Mouse (Mus musculus) liver, embryonic 11.5 days (tissue): Measurements from ENCODE around the gene Olah. TPM values are rescaled to one million over a fixed set of nuclear protein-coding genes. Genes with fewer than 3 reads are reported as not detected.

ENCODE experiments used
- ATAC-seq: fragments of 200-750 bp; cut with Nextera tagmentation; replicated peaks from 2 replicates; pipeline ENCODE4 v1.8.0; 2017; ENCODE audit warnings: moderate number of reproducible peaks, mild to moderate bottlenecking, moderate TSS enrichment, moderate library complexity; ENCODE audit not compliant: low FRiP score
- DNase-seq: peaks from one replicate; pipeline ENCODE4 v3.0.0-alpha.2; 2017; ENCODE audit warnings: low spot score
- H3K27ac ChIP-seq: fragments of 300-500 bp; sonication (generic); 2 replicates; pipeline ENCODE4 v1.5.1; 2014; ENCODE audit warnings: mild to moderate bottlenecking, low read depth, low read length, control low read depth
- H3K27me3 ChIP-seq: fragments of 300-500 bp; sonication (generic); replicated peaks from 2 replicates; pipeline ENCODE4 v1.6.1; 2014; ENCODE audit warnings: low read length, mixed read lengths; ENCODE audit not compliant: control insufficient read depth, insufficient read depth
- H3K36me3 ChIP-seq: fragments of 300-500 bp; sonication (generic); 2 replicates; pipeline ENCODE4 v1.6.1; 2014; ENCODE audit warnings: mild to moderate bottlenecking, low read length, moderate library complexity, mixed read lengths; ENCODE audit not compliant: control insufficient read depth, insufficient read depth
- H3K4me1 ChIP-seq: fragments of 300-500 bp; sonication (generic); replicated peaks from 2 replicates; pipeline ENCODE4 v1.6.1; 2014; ENCODE audit warnings: low read length, mixed read lengths; ENCODE audit not compliant: control insufficient read depth, insufficient read depth
- H3K4me2 ChIP-seq: fragments of 300-500 bp; sonication (generic); 2 replicates; pipeline ENCODE4 v1.6.1; 2014; ENCODE audit warnings: mild to moderate bottlenecking, control low read depth, moderate library complexity
- H3K4me3 ChIP-seq: fragments of 300-500 bp; sonication (generic); 2 replicates; pipeline ENCODE4 v1.5.1; 2014; ENCODE audit warnings: low read depth, low read length, control low read depth
- H3K9ac ChIP-seq: fragments of 300-500 bp; sonication (generic); 2 replicates; pipeline ENCODE4 v1.6.1; 2014; ENCODE audit warnings: low read depth, low read length, control low read depth
- H3K9me3 ChIP-seq: fragments of 300-500 bp; sonication (generic); 2 replicates; pipeline ENCODE4 v1.6.1; 2016; ENCODE audit warnings: low read length, inconsistent platforms, mixed read lengths; ENCODE audit not compliant: control insufficient read depth
- WGBS: fragments of 180-500 bp; shearing (Covaris S2); extraction: QIAGEN DNeasy Blood & Tissue Kit; methylation state at CpG from one replicate; pipeline ENCODE4 v1.1.7; 2014; 5-methylcytosine and 5-hydroxymethylcytosine counted together
- polyA plus RNA-seq: library from polyadenylated mRNA; unstranded; fragments of >200 nt; fragmentation: Nextera tagmentation; extraction: Ambion mirVana; gene quantifications from 2 replicates; pipeline ENCODE4 v1.2.1, GENCODE M21; 2014

Gene Olah
- polyA plus RNA-seq, 1 experiment from 2014 or later = not detected

GRCm38 (mm10) chr2:3422548-3422947 lies 25.5 kb upstream of the Olah start, which contains the start of gene Meig1:
Gene Meig1, minus strand, starts transcription at chr2:3422648.
- Histone ChIP-seq H3K4me1 (peaks cover 3% of the 10 kb centered on the region; the same call in 1 of the 2 replicates), H3K4me2 (peak within 1 kb of the TSS; percentile 90), H3K27ac (no peak within 1 kb of the TSS), H3K9me3 (no peaks in the 10 kb centered on the region), H3K9ac (no peak within 1 kb of the TSS), H3K4me3 (peak within 1 kb of the TSS; percentile 75), H3K27me3 (no peaks in the 10 kb centered on the region; the same call in 1 of the 2 replicates), H3K36me3 (no peaks in the 10 kb centered on the region)
- WGBS = 68% methylated on average over 3 of the region's 3 CpGs
- ATAC-seq (no peak), DNase-seq (no peak)

GRCm38 (mm10) chr2:3420157-3420556 lies 23.1 kb upstream of the Olah start:
- peaks cover 3% of the 10 kb centered on the region; the same call in 1 of the 2 replicates for H3K4me1 ChIP-seq
- no peaks in the 10 kb centered on the region for H3K9me3 ChIP-seq
- H3K27me3 ChIP-seq = no peaks in the 10 kb centered on the region; the same call in 1 of the 2 replicates
- no peaks in the 10 kb centered on the region for H3K36me3 ChIP-seq
- H3K4me2 ChIP-seq = no peak overlapping the region
- no peak for DNase-seq
- H3K27ac ChIP-seq = no peak overlapping the region
- H3K4me3 ChIP-seq = no peak overlapping the region
- WGBS = 79% methylated on average over 4 of the region's 4 CpGs
- H3K9ac ChIP-seq = no peak overlapping the region
- no peak for ATAC-seq

DNA sequence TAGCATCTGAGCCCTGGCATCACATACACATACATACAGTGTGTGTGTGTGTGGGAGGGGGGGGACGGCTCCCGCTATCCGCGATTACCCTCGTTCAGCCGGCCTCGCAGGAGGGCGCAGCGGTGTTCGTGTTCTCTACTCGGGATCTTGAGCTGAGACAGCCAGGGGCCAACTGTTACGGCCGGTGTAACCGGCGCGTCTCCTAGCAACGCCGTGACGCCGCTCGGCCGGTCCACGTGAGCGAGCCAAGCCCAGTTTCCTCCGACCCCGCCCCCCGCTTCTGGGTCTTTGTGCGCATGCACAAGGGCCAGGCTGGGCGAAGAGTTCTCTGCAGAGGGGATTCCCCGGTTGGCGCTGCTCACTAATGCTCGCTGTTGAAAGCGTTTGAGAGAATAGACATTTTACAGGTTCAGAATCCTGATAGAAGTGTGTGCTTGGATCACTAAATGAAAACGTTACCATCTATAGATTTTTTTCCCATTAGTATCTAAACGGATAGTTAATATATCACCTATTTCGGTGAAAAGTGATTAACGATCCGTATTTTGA lies 21.9 kb upstream of the Olah start:
- peak; percentile 90 for ATAC-seq
- WGBS = 3% methylated on average over 38 of the region's 38 CpGs
- peak overlapping the region; percentile 55 for H3K4me3 ChIP-seq

GRCm38 (mm10) chr2:3415676-3416075 lies 18.7 kb upstream of the Olah start:
- 60% methylated on average over 1 of the region's 1 CpGs for WGBS
- DNase-seq (no peak), ATAC-seq (no peak)
- Histone ChIP-seq H3K9ac (no peak overlapping the region), H3K27me3 (no peaks in the 10 kb centered on the region; the same call in 1 of the 2 replicates), H3K27ac (no peak overlapping the region), H3K4me2 (no peak overlapping the region), H3K4me1 (no peaks in the 10 kb centered on the region), H3K4me3 (no peak overlapping the region), H3K36me3 (no peaks in the 10 kb centered on the region), H3K9me3 (no peaks in the 10 kb centered on the region)

More for the DNA sequence above, 21.9 kb upstream of the Olah start:
- Histone ChIP-seq H3K4me2 (peak overlapping the region; percentile 88), H3K4me1 (no peaks in the 10 kb centered on the region), H3K27me3 (no peaks in the 10 kb centered on the region; the same call in 1 of the 2 replicates), H3K27ac (no peak overlapping the region), H3K9me3 (no peaks in the 10 kb centered on the region), H3K9ac (peak overlapping the region; percentile 37; the same call in 1 of the 2 replicates), H3K36me3 (no peaks in the 10 kb centered on the region)
- peak; percentile 91 for DNase-seq

DNA sequence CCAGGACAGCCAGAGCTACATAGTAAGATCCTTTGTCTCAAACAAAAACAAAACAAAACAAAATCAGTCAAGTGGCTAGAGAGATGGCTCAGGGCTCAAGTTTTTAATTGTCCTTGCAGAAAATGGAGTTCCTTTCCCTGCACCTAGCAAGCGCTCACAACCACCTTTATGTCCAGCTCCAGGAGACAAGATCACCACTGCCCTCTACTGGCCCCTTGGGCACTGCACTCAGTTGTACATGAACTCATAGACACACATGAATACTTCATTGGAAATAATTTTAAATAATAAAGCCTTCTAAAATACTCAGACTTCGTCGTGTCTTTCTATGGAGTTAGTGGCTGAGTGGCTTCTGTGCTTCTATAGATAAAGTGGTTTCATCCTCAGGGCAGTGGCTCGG lies 17.2 kb upstream of the Olah start:
- DNase-seq (no peak), ATAC-seq (no peak)
- H3K36me3 ChIP-seq = no peaks in the 10 kb centered on the region
- H3K4me3 ChIP-seq = no peak overlapping the region
- no peaks in the 10 kb centered on the region; the same call in 1 of the 2 replicates for H3K27me3 ChIP-seq
- 31% methylated on average over 4 of the region's 4 CpGs for WGBS
- H3K4me1 ChIP-seq = no peaks in the 10 kb centered on the region
- H3K9me3 ChIP-seq = no peaks in the 10 kb centered on the region
- H3K4me2 ChIP-seq = no peak overlapping the region
- H3K9ac ChIP-seq = no peak overlapping the region
- no peak overlapping the region for H3K27ac ChIP-seq

GRCm38 (mm10) chr2:3407756-3408155 lies 10.7 kb upstream of the Olah start:
- H3K9ac ChIP-seq = no peak overlapping the region
- H3K4me3 ChIP-seq = no peak overlapping the region
- H3K27ac ChIP-seq = no peak overlapping the region
- no peak overlapping the region for H3K4me2 ChIP-seq
- DNase-seq (no peak), ATAC-seq (no peak)
- 63% methylated on average over 7 of the region's 7 CpGs for WGBS
- no peaks in the 10 kb centered on the region for H3K9me3 ChIP-seq
- H3K36me3 ChIP-seq = no peaks in the 10 kb centered on the region
- H3K27me3 ChIP-seq = no peaks in the 10 kb centered on the region
- no peaks in the 10 kb centered on the region for H3K4me1 ChIP-seq

DNA sequence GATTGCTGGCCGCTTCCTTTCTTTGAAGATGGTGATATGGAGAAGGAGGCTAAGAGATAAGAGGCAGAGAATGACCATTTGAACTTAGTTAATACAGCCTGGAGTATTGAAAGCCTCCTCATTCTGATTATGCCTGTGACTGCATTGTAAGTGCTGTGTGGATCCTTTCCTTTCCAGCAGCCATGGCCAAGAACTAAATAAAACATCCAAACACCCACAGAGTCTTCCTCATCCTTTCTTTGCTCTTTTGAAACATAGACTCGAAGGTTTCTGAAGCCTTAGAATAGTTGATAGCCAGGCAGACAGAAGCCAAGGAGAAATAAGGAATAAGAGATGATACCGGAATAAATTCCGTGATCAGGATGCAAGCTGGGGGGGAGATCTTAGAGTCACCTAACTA lies 9.0 kb upstream of the Olah start:
- H3K4me3 ChIP-seq = no peak overlapping the region
- no peaks in the 10 kb centered on the region for H3K4me1 ChIP-seq
- no peak overlapping the region for H3K9ac ChIP-seq
- no peak for DNase-seq
- no peak overlapping the region for H3K4me2 ChIP-seq
- ATAC-seq = no peak
- H3K27ac ChIP-seq = no peak overlapping the region
- H3K36me3 ChIP-seq = no peaks in the 10 kb centered on the region
- no peaks in the 10 kb centered on the region for H3K9me3 ChIP-seq
- H3K27me3 ChIP-seq = no peaks in the 10 kb centered on the region
- WGBS = 69% methylated on average over 4 of the region's 4 CpGs

DNA sequence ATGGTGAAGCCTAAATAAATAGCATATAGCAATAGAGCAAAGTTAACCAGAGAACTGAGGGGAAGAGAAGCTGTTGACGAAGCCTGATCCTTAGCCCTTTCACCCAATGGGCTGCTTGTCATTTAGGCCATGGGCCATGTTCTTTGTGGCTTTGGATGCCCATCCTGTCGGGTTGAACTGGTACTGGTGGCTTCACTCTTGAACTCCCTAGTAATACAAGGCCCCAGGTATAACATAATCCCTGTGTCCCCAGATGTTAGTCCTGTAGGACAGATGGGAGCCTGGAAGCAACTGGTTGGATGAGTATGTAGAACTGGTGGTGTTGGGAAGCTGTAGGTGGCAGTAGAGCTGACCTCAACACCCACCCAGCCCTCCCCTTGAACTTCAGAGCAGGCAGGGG lies 5.1 kb downstream of the Olah start:
- Histone ChIP-seq H3K4me1 (no peaks in the 10 kb centered on the region), H3K27me3 (no peaks in the 10 kb centered on the region), H3K4me3 (no peak overlapping the region), H3K9ac (no peak overlapping the region), H3K4me2 (no peak overlapping the region), H3K9me3 (no peaks in the 10 kb centered on the region), H3K36me3 (no peaks in the 10 kb centered on the region), H3K27ac (no peak overlapping the region)
- ATAC-seq = no peak
- 66% methylated on average over 2 of the region's 2 CpGs for WGBS
- no peak for DNase-seq

- Histone ChIP-seq H3K27ac (no peak overlapping the region), H3K9ac (no peak overlapping the region), H3K4me2 (no peak overlapping the region), H3K4me1 (no peaks in the 10 kb centered on the region), H3K36me3 (no peaks in the 10 kb centered on the region), H3K27me3 (no peaks in the 10 kb centered on the region), H3K9me3 (no peaks in the 10 kb centered on the region), H3K4me3 (no peak overlapping the region)
- no peak for DNase-seq
- ATAC-seq = no peak
- 75% methylated on average over 6 of the region's 6 CpGs for WGBS
These were observed 9.7 kb downstream of the Olah start for GRCm38 (mm10) chr2:3387105-3387860.
